Mouse (Mus musculus): Measurements from ENCODE around the gene Prkch.
A peak's percentile ranks its signal among the peaks of the same experiment; 100 is the strongest.

- no peak for TF ChIP-seq POU5F1 (IDR thresholded peaks at IDR 0.05; ENCODE audit: borderline replicate concordance, low read length)
- peak; percentile 74 for TF ChIP-seq CTCF (conservative IDR thresholded peaks at IDR 0.05; ENCODE audit: low read length)
Measured at GRCm38 (mm10) chr12:73560091-73560490, 24.5 kb upstream of the Prkch start.

Data from E14TG2a.4 (cell line).